Mouse (Mus musculus) lung, embryonic 14.5 days (tissue): ENCODE data around the gene Veph1. TPM values are rescaled to one million over a fixed set of nuclear protein-coding genes. Genes with fewer than 3 reads are reported as not detected.

Experiments
- ATAC-seq: fragments of 200-750 bp; cut with Nextera tagmentation; 2 replicates; pipeline ENCODE4 v1.8.0; 2017; ENCODE audit warnings: mild to moderate bottlenecking, moderate TSS enrichment, moderate library complexity; ENCODE audit not compliant: insufficient read depth
- DNase-seq: peaks from one replicate; pipeline ENCODE4 v3.0.0-alpha.2; 2015
- H3K27ac ChIP-seq: fragments of 300-500 bp; sonication (generic); 2 replicates; pipeline ENCODE4 v1.5.1; 2014; ENCODE audit warnings: low read depth, mild to moderate bottlenecking, moderate library complexity
- H3K27me3 ChIP-seq: fragments of 300-500 bp; sonication (generic); 2 replicates; pipeline ENCODE4 v1.6.1; 2014; ENCODE audit warnings: low read length, control low read depth; ENCODE audit not compliant: insufficient read depth
- H3K36me3 ChIP-seq: fragments of 300-500 bp; sonication (generic); 2 replicates; pipeline ENCODE4 v1.6.1; 2014; ENCODE audit warnings: control low read depth; ENCODE audit not compliant: insufficient read depth
- H3K4me1 ChIP-seq: fragments of 300-500 bp; sonication (generic); 2 replicates; pipeline ENCODE4 v1.6.1; 2014; ENCODE audit warnings: antibody characterized with exemption, control low read depth; ENCODE audit not compliant: insufficient read depth
- H3K4me2 ChIP-seq: fragments of 300-500 bp; sonication (generic); 2 replicates; pipeline ENCODE4 v1.6.1; 2014; ENCODE audit warnings: mild to moderate bottlenecking
- H3K4me3 ChIP-seq: fragments of 300-500 bp; sonication (generic); 2 replicates; pipeline ENCODE4 v1.5.1; 2014; ENCODE audit warnings: low read depth, low read length
- H3K9ac ChIP-seq: fragments of 300-500 bp; sonication (generic); 2 replicates; pipeline ENCODE4 v1.6.1; 2014
- H3K9me3 ChIP-seq: fragments of 300-500 bp; sonication (generic); 2 replicates; pipeline ENCODE4 v1.6.1; 2016; ENCODE audit warnings: low read depth, low read length, control low read depth
- CTCF ChIP-seq: IDR thresholded peaks from 2 replicates; pipeline ENCODE4 v1.5.1; 2016; ENCODE audit warnings: antibody characterized with exemption, low read depth
- WGBS: fragments of 180-500 bp; shearing (Covaris S2); extraction: QIAGEN DNeasy Blood & Tissue Kit; methylation state at CpG from one replicate; pipeline ENCODE4 v1.1.7; 2014; 5-methylcytosine and 5-hydroxymethylcytosine counted together
- polyA plus RNA-seq: library from polyadenylated mRNA; unstranded; fragments of >200 nt; fragmentation: Nextera tagmentation; extraction: Ambion mirVana; gene quantifications from 2 replicates; pipeline ENCODE4 v1.2.1, GENCODE M21; 2014

The Veph1 gene
- polyA plus RNA-seq, 1 experiment from 2014 or later: 4.2 TPM

- Histone ChIP-seq H3K27ac (no peak overlapping the region), H3K4me3 (no peak overlapping the region), H3K4me1 (no peaks in the 10 kb centered on the region), H3K9me3 (no peaks in the 10 kb centered on the region), H3K9ac (no peak overlapping the region), H3K4me2 (no peak overlapping the region), H3K27me3 (no peaks in the 10 kb centered on the region), H3K36me3 (no peaks in the 10 kb centered on the region)
- DNase-seq: no peak
- TF ChIP-seq CTCF: no peak
- 94% methylated on average over 7 of the region's 7 CpGs for WGBS
- ATAC-seq: no peak
Measured at GRCm38 (mm10) chr3:66055652-66056051, 241.0 kb downstream of the Veph1 start.

GRCm38 (mm10) chr3:66050092-66050886, 246.3 kb downstream of the Veph1 start:
- Histone ChIP-seq H3K4me1 (no peaks in the 10 kb centered on the region), H3K36me3 (no peaks in the 10 kb centered on the region), H3K9me3 (no peaks in the 10 kb centered on the region), H3K9ac (no peak overlapping the region), H3K4me3 (no peak overlapping the region), H3K27me3 (no peaks in the 10 kb centered on the region), H3K27ac (no peak overlapping the region), H3K4me2 (no peak overlapping the region)
- no peak for DNase-seq
- TF ChIP-seq CTCF: no peak
- ATAC-seq: no peak
- 50% methylated on average over 10 of the region's 10 CpGs for whole genome bisulfite sequencing

GRCm38 (mm10) chr3:66040857-66041494, 255.7 kb downstream of the Veph1 start:
- Histone ChIP-seq H3K4me3 (no peak overlapping the region), H3K4me1 (0 out of 2 replicates have a peak, but pooled peaks cover 4% of the 10 kb centered on the region), H3K27ac (0 out of 2 replicates have a peak overlapping the region, but pooled peaks have one; percentile 50), H3K4me2 (no peak overlapping the region), H3K36me3 (no peaks in the 10 kb centered on the region), H3K27me3 (no peaks in the 10 kb centered on the region), H3K9me3 (no peaks in the 10 kb centered on the region), H3K9ac (no peak overlapping the region)
- 19% methylated on average over 5 of the region's 5 CpGs for WGBS
- TF ChIP-seq CTCF: no peak
- ATAC-seq: peak; percentile 93
- peak; percentile 70 for DNase-seq

GRCm38 (mm10) chr3:66035226-66035625, 261.4 kb downstream of the Veph1 start:
- Histone ChIP-seq H3K9me3 (no peaks in the 10 kb centered on the region), H3K4me2 (no peak overlapping the region), H3K4me1 (no peaks in the 10 kb centered on the region), H3K9ac (no peak overlapping the region), H3K36me3 (no peaks in the 10 kb centered on the region), H3K27me3 (no peaks in the 10 kb centered on the region), H3K27ac (no peak overlapping the region), H3K4me3 (no peak overlapping the region)
- TF ChIP-seq CTCF: no peak
- ATAC-seq (no peak), DNase-seq (peak; percentile 7)
- WGBS: 49% methylated on average over 5 of the region's 5 CpGs

GRCm38 (mm10) chr3:66033346-66033745, 263.3 kb downstream of the Veph1 start:
- no peaks in the 10 kb centered on the region for H3K36me3 ChIP-seq
- DNase-seq: peak; percentile 15
- no peak for TF ChIP-seq CTCF
- 40% methylated on average over 2 of the region's 2 CpGs for WGBS
- no peaks in the 10 kb centered on the region for H3K27me3 ChIP-seq
- H3K27ac ChIP-seq: no peak overlapping the region
- no peak overlapping the region for H3K9ac ChIP-seq
- H3K4me3 ChIP-seq: no peak overlapping the region
- no peak for ATAC-seq
- no peaks in the 10 kb centered on the region for H3K9me3 ChIP-seq
- H3K4me1 ChIP-seq: no peaks in the 10 kb centered on the region
- no peak overlapping the region for H3K4me2 ChIP-seq

- no peak overlapping the region for H3K4me3 ChIP-seq
- no peak overlapping the region for H3K27ac ChIP-seq
- no peaks in the 10 kb centered on the region for H3K27me3 ChIP-seq
- no peaks in the 10 kb centered on the region for H3K9me3 ChIP-seq
- no peak for ATAC-seq
- 72% methylated on average over 3 of the region's 3 CpGs for WGBS
- no peak for DNase-seq
- TF ChIP-seq CTCF: no peak
- H3K36me3 ChIP-seq: no peaks in the 10 kb centered on the region
- no peaks in the 10 kb centered on the region for H3K4me1 ChIP-seq
- no peak overlapping the region for H3K4me2 ChIP-seq
- H3K9ac ChIP-seq: no peak overlapping the region
Measured at GRCm38 (mm10) chr3:66025454-66025853, 271.2 kb downstream of the Veph1 start.

GRCm38 (mm10) chr3:66024220-66024792, 272.3 kb downstream of the Veph1 start:
- 35% methylated on average over 5 of the region's 5 CpGs for WGBS
- no peaks in the 10 kb centered on the region for H3K9me3 ChIP-seq
- ATAC-seq (no peak), DNase-seq (no peak)
- no peak overlapping the region for H3K9ac ChIP-seq
- TF ChIP-seq CTCF: no peak
- H3K4me3 ChIP-seq: no peak overlapping the region
- no peaks in the 10 kb centered on the region for H3K27me3 ChIP-seq
- no peak overlapping the region for H3K27ac ChIP-seq
- H3K4me1 ChIP-seq: no peaks in the 10 kb centered on the region
- no peak overlapping the region for H3K4me2 ChIP-seq
- no peaks in the 10 kb centered on the region for H3K36me3 ChIP-seq
